Mouse (Mus musculus) spleen, adult 2 months (tissue): ENCODE data around the gene Traf2.

Experiments used
- CTCF ChIP-seq: fragments of 200-500 bp; IDR thresholded peaks from 2 replicates; pipeline ENCODE4 v1.5.1; 2011; ENCODE audit warnings: mild to moderate bottlenecking, inconsistent platforms; ENCODE audit not compliant: insufficient read depth, insufficient read length, insufficient replicate concordance; ENCODE audit errors: extremely low read depth
- POLR2A ChIP-seq: fragments of 200-500 bp; IDR thresholded peaks from 2 replicates; pipeline ENCODE4 v1.6.1; 2011; ENCODE audit warnings: low read depth, low read length, inconsistent platforms

- TF ChIP-seq CTCF (no peak), POLR2A (no peak)
Measured at GRCm38 (mm10) chr2:25480541-25480940, 66.2 kb downstream of the Traf2 start.
